Mouse (Mus musculus): ENCODE results near the gene Kctd19. TPM values are rescaled to one million over a fixed set of nuclear protein-coding genes. Genes with fewer than 3 reads are reported as not detected.

The Kctd19 gene
- polyA plus RNA-seq (2016; fragmentation: Nextera tagmentation; extraction: Ambion mirVana) = 0.08 TPM in 1 of 2 replicates, not detected in the other

GRCm38 (mm10) chr8:105413391-105413790 is at the start of gene Kctd19, which contains the start of gene Lrrc36:
TSS of gene Kctd19 (minus strand) at chr8:105413502.
TSS of gene Lrrc36 (plus strand) at chr8:105413571.
- Histone ChIP-seq H3K27me3 (peaks cover 21% of the 10 kb centered on the region; the same call in 1 of the 2 replicates), H3K9ac (0 out of 2 replicates have a peak within 1 kb of the TSS, but pooled peaks have one; percentile 15), H3K9me3 (replicated peaks) (no peaks in the 10 kb centered on the region), H3K27ac (no peak within 1 kb of the TSS), H3K4me3 (peak within 1 kb of the TSS; percentile 25), H3K4me1 (peaks cover 6% of the 10 kb centered on the region), H3K36me3 (no peaks in the 10 kb centered on the region), H3K4me2 (replicated peaks) (peak within 1 kb of the TSS; percentile 48)
- 2% methylated on average over 34 of the region's 34 CpGs for WGBS
- ATAC-seq (ENCODE audit: low FRiP score) = peak; percentile 74

GRCm38 (mm10) chr8:105461085-105461803 is 47.9 kb upstream of the Kctd19 start:
- peaks cover 37% of the 10 kb centered on the region for H3K4me1 ChIP-seq
- H3K9ac ChIP-seq = no peak overlapping the region
- no peak overlapping the region for H3K27ac ChIP-seq
- 75% methylated on average over 13 of the region's 13 CpGs for WGBS
- H3K4me3 ChIP-seq = no peak overlapping the region
- H3K4me2 ChIP-seq (replicated peaks) = no peak overlapping the region
- ATAC-seq (ENCODE audit: low FRiP score) = no peak
- H3K36me3 ChIP-seq = peaks cover under 1% of the 10 kb centered on the region; the same call in 1 of the 2 replicates
- H3K9me3 ChIP-seq (replicated peaks) = no peaks in the 10 kb centered on the region
- no peaks in the 10 kb centered on the region for H3K27me3 ChIP-seq

GRCm38 (mm10) chr8:105455218-105455617 is 41.9 kb upstream of the Kctd19 start:
- H3K27me3 ChIP-seq = no peaks in the 10 kb centered on the region
- no peaks in the 10 kb centered on the region for H3K36me3 ChIP-seq
- H3K4me1 ChIP-seq = peaks cover 22% of the 10 kb centered on the region
- no peaks in the 10 kb centered on the region for H3K9me3 ChIP-seq (replicated peaks)
- H3K4me2 ChIP-seq (replicated peaks) = no peak overlapping the region
- H3K9ac ChIP-seq = no peak overlapping the region
- no peak overlapping the region for H3K4me3 ChIP-seq
- no peak for ATAC-seq (ENCODE audit: low FRiP score)
- 58% methylated on average over 10 of the region's 10 CpGs for WGBS
- H3K27ac ChIP-seq = no peak overlapping the region

- no peak overlapping the region for H3K4me3 ChIP-seq
- no peak overlapping the region for H3K9ac ChIP-seq
- no peak overlapping the region for H3K27ac ChIP-seq
- H3K9me3 ChIP-seq (replicated peaks) = no peaks in the 10 kb centered on the region
- no peak overlapping the region for H3K4me2 ChIP-seq (replicated peaks)
- no peaks in the 10 kb centered on the region for H3K27me3 ChIP-seq
- no peaks in the 10 kb centered on the region for H3K36me3 ChIP-seq
- 63% methylated on average over 5 of the region's 5 CpGs for WGBS
- peaks cover 22% of the 10 kb centered on the region for H3K4me1 ChIP-seq
- ATAC-seq (ENCODE audit: low FRiP score) = no peak
These were observed 40.8 kb upstream of the Kctd19 start for GRCm38 (mm10) chr8:105454088-105454487.

- WGBS = 78% methylated on average over 5 of the region's 5 CpGs
- H3K4me3 ChIP-seq = no peak overlapping the region
- H3K27me3 ChIP-seq = no peaks in the 10 kb centered on the region
- no peak overlapping the region for H3K27ac ChIP-seq
- H3K9me3 ChIP-seq (replicated peaks) = no peaks in the 10 kb centered on the region
- H3K36me3 ChIP-seq = no peaks in the 10 kb centered on the region
- H3K9ac ChIP-seq = no peak overlapping the region
- peaks cover 18% of the 10 kb centered on the region for H3K4me1 ChIP-seq
- H3K4me2 ChIP-seq (replicated peaks) = no peak overlapping the region
- no peak for ATAC-seq (ENCODE audit: low FRiP score)
These were observed 40.0 kb upstream of the Kctd19 start for GRCm38 (mm10) chr8:105453296-105453695.

GRCm38 (mm10) chr8:105451903-105452603 is 38.8 kb upstream of the Kctd19 start:
- 59% methylated on average over 15 of the region's 15 CpGs for WGBS
- Histone ChIP-seq H3K4me3 (no peak overlapping the region), H3K4me1 (peaks cover 12% of the 10 kb centered on the region; the same call in 1 of the 2 replicates), H3K27me3 (no peaks in the 10 kb centered on the region), H3K27ac (peak overlapping the region; percentile 46; the same call in 1 of the 2 replicates), H3K36me3 (no peaks in the 10 kb centered on the region), H3K9me3 (replicated peaks) (no peaks in the 10 kb centered on the region), H3K4me2 (replicated peaks) (no peak overlapping the region), H3K9ac (no peak overlapping the region)
- ATAC-seq (ENCODE audit: low FRiP score) = no peak

- H3K27ac ChIP-seq = no peak overlapping the region
- H3K9me3 ChIP-seq (replicated peaks) = no peaks in the 10 kb centered on the region
- WGBS = 36% methylated on average over 1 of the region's 1 CpGs
- no peak overlapping the region for H3K4me3 ChIP-seq
- no peak overlapping the region for H3K9ac ChIP-seq
- H3K36me3 ChIP-seq = no peaks in the 10 kb centered on the region
- H3K4me1 ChIP-seq = peaks cover 15% of the 10 kb centered on the region
- no peaks in the 10 kb centered on the region for H3K27me3 ChIP-seq
- ATAC-seq (ENCODE audit: low FRiP score) = peak; percentile 53; the same call in 1 of the 2 replicates
- H3K4me2 ChIP-seq (replicated peaks) = no peak overlapping the region
These were observed 37.7 kb upstream of the Kctd19 start for GRCm38 (mm10) chr8:105450977-105451376.

- H3K9me3 ChIP-seq (replicated peaks) = no peaks in the 10 kb centered on the region
- no peak for ATAC-seq (ENCODE audit: low FRiP score)
- no peak overlapping the region for H3K4me2 ChIP-seq (replicated peaks)
- H3K4me3 ChIP-seq = no peak overlapping the region
- H3K27me3 ChIP-seq = no peaks in the 10 kb centered on the region
- WGBS = 90% methylated on average over 5 of the region's 5 CpGs
- no peaks in the 10 kb centered on the region for H3K36me3 ChIP-seq
- no peak overlapping the region for H3K9ac ChIP-seq
- H3K27ac ChIP-seq = no peak overlapping the region
- peaks cover 24% of the 10 kb centered on the region for H3K4me1 ChIP-seq
These were observed 35.3 kb upstream of the Kctd19 start for GRCm38 (mm10) chr8:105448596-105448995.

- H3K36me3 ChIP-seq = no peaks in the 10 kb centered on the region
- no peaks in the 10 kb centered on the region for H3K9me3 ChIP-seq (replicated peaks)
- ATAC-seq (ENCODE audit: low FRiP score) = no peak
- no peak overlapping the region for H3K4me2 ChIP-seq (replicated peaks)
- no peak overlapping the region for H3K27ac ChIP-seq
- H3K9ac ChIP-seq = no peak overlapping the region
- no peak overlapping the region for H3K4me3 ChIP-seq
- peaks cover 24% of the 10 kb centered on the region for H3K4me1 ChIP-seq
- 93% methylated on average over 3 of the region's 3 CpGs for WGBS
- no peaks in the 10 kb centered on the region for H3K27me3 ChIP-seq
These were observed 34.9 kb upstream of the Kctd19 start for GRCm38 (mm10) chr8:105448188-105448587.

- no peaks in the 10 kb centered on the region for H3K36me3 ChIP-seq
- H3K27me3 ChIP-seq = no peaks in the 10 kb centered on the region
- H3K4me2 ChIP-seq (replicated peaks) = peak overlapping the region; percentile 34
These were observed 32.8 kb upstream of the Kctd19 start for GRCm38 (mm10) chr8:105446127-105446552.

GRCm38 (mm10) chr8:105445296-105446126 is 32.2 kb upstream of the Kctd19 start:
- H3K27me3 ChIP-seq = no peaks in the 10 kb centered on the region
- H3K4me2 ChIP-seq (replicated peaks) = peak overlapping the region; percentile 34
- peaks cover 12% of the 10 kb centered on the region for H3K4me1 ChIP-seq
- H3K36me3 ChIP-seq = no peaks in the 10 kb centered on the region
- peak; percentile 90 for ATAC-seq (ENCODE audit: low FRiP score)
- peak overlapping the region; percentile 84 for H3K27ac ChIP-seq
- WGBS = 15% methylated on average over 11 of the region's 11 CpGs
- H3K9ac ChIP-seq = no peak overlapping the region
- H3K9me3 ChIP-seq (replicated peaks) = no peaks in the 10 kb centered on the region
- H3K4me3 ChIP-seq = no peak overlapping the region

More at GRCm38 (mm10) chr8:105446127-105446552, 32.8 kb upstream of the Kctd19 start:
- ATAC-seq (ENCODE audit: low FRiP score) = peak; percentile 82
- Histone ChIP-seq H3K9me3 (replicated peaks) (no peaks in the 10 kb centered on the region), H3K9ac (no peak overlapping the region), H3K27ac (peak overlapping the region; percentile 84), H3K4me1 (peaks cover 14% of the 10 kb centered on the region), H3K4me3 (no peak overlapping the region)
- WGBS = 9% methylated on average over 4 of the region's 4 CpGs

GRCm38 (mm10) chr8:105442661-105443060 is 29.4 kb upstream of the Kctd19 start:
- no peaks in the 10 kb centered on the region for H3K36me3 ChIP-seq
- no peak overlapping the region for H3K4me3 ChIP-seq
- 92% methylated on average over 5 of the region's 5 CpGs for WGBS
- no peaks in the 10 kb centered on the region for H3K9me3 ChIP-seq (replicated peaks)
- no peak overlapping the region for H3K27ac ChIP-seq
- H3K27me3 ChIP-seq = no peaks in the 10 kb centered on the region
- no peak for ATAC-seq (ENCODE audit: low FRiP score)
- no peak overlapping the region for H3K4me2 ChIP-seq (replicated peaks)
- no peak overlapping the region for H3K9ac ChIP-seq
- peaks cover 12% of the 10 kb centered on the region for H3K4me1 ChIP-seq
